Mouse (Mus musculus): ENCODE measurements around the gene Iqsec2. TPM values are rescaled to one million over a fixed set of nuclear protein-coding genes. Genes with fewer than 3 reads are reported as not detected.

Gene Iqsec2
- polyA plus RNA-seq, 1 experiment: 27.4 TPM

GRCm38 (mm10) chrX:152201737-152202421 is 57.8 kb downstream of the Iqsec2 start:
- no peak overlapping the region for H3K4me3 ChIP-seq (replicated peaks; ENCODE audit: extremely low read depth, low read depth, low read length)
- H3K4me1 ChIP-seq (ENCODE audit: control insufficient read depth, insufficient read depth, low read length): no peaks in the 10 kb centered on the region; the same call in none of the 2 replicates
- WGBS: 35% methylated on average over 4 of the region's 4 CpGs
- TF ChIP-seq CTCF (IDR thresholded peaks at IDR 0.05; ENCODE audit: insufficient read depth, low read length) (no peak), POLR2A (IDR thresholded peaks at IDR 0.05; ENCODE audit: borderline replicate concordance, extremely low read depth, low read depth, low read length) (no peak)
- no peak for DNase-seq

- Histone ChIP-seq H3K4me1 (ENCODE audit: control insufficient read depth, insufficient read depth, low read length) (no peaks in the 10 kb centered on the region; the same call in none of the 2 replicates), H3K4me3 (replicated peaks; ENCODE audit: extremely low read depth, low read depth, low read length) (no peak overlapping the region)
- no peak for DNase-seq
- TF ChIP-seq CTCF (IDR thresholded peaks at IDR 0.05; ENCODE audit: insufficient read depth, low read length) (no peak), POLR2A (IDR thresholded peaks at IDR 0.05; ENCODE audit: borderline replicate concordance, extremely low read depth, low read depth, low read length) (no peak)
- 52% methylated on average over 8 of the region's 8 CpGs for WGBS
Observed at GRCm38 (mm10) chrX:152202422-152203103, 58.5 kb downstream of the Iqsec2 start.

GRCm38 (mm10) chrX:152203247-152203646 is 59.2 kb downstream of the Iqsec2 start:
- no peak for DNase-seq
- 81% methylated on average over 4 of the region's 4 CpGs for WGBS
- no peak overlapping the region for H3K4me3 ChIP-seq (replicated peaks; ENCODE audit: extremely low read depth, low read depth, low read length)
- TF ChIP-seq CTCF (IDR thresholded peaks at IDR 0.05; ENCODE audit: insufficient read depth, low read length): no peak
- TF ChIP-seq POLR2A (IDR thresholded peaks at IDR 0.05; ENCODE audit: borderline replicate concordance, extremely low read depth, low read depth, low read length): no peak
- H3K4me1 ChIP-seq (ENCODE audit: control insufficient read depth, insufficient read depth, low read length): no peaks in the 10 kb centered on the region; the same call in 1 of the 2 replicates

- TF ChIP-seq CTCF (IDR thresholded peaks at IDR 0.05; ENCODE audit: insufficient read depth, low read length): no peak
- DNase-seq: no peak
- no peak overlapping the region for H3K4me3 ChIP-seq (replicated peaks; ENCODE audit: extremely low read depth, low read depth, low read length)
- 89% methylated on average over 1 of the region's 1 CpGs for WGBS
- no peaks in the 10 kb centered on the region; the same call in 1 of the 2 replicates for H3K4me1 ChIP-seq (ENCODE audit: control insufficient read depth, insufficient read depth, low read length)
Observed at GRCm38 (mm10) chrX:152205486-152205885, 61.4 kb downstream of the Iqsec2 start.

GRCm38 (mm10) chrX:152214703-152215102 is 70.6 kb downstream of the Iqsec2 start:
- 72% methylated on average over 1 of the region's 1 CpGs for WGBS
- Histone ChIP-seq H3K4me3 (replicated peaks; ENCODE audit: extremely low read depth, low read depth, low read length) (no peak overlapping the region), H3K4me1 (ENCODE audit: control insufficient read depth, insufficient read depth, low read length) (no peaks in the 10 kb centered on the region)
- TF ChIP-seq CTCF (IDR thresholded peaks at IDR 0.05; ENCODE audit: insufficient read depth, low read length) (no peak), POLR2A (IDR thresholded peaks at IDR 0.05; ENCODE audit: borderline replicate concordance, extremely low read depth, low read depth, low read length) (no peak)
- DNase-seq: no peak

- no peaks in the 10 kb centered on the region for H3K4me1 ChIP-seq (ENCODE audit: control insufficient read depth, insufficient read depth, low read length)
- TF ChIP-seq CTCF (IDR thresholded peaks at IDR 0.05; ENCODE audit: insufficient read depth, low read length) (no peak), POLR2A (IDR thresholded peaks at IDR 0.05; ENCODE audit: borderline replicate concordance, extremely low read depth, low read depth, low read length) (no peak)
- no peak overlapping the region for H3K4me3 ChIP-seq (replicated peaks; ENCODE audit: extremely low read depth, low read depth, low read length)
- 85% methylated on average over 2 of the region's 2 CpGs for WGBS
- no peak for DNase-seq
Observed at GRCm38 (mm10) chrX:152218529-152218928, 74.5 kb downstream of the Iqsec2 start.

- TF ChIP-seq POLR2A (IDR thresholded peaks at IDR 0.05; ENCODE audit: borderline replicate concordance, extremely low read depth, low read depth, low read length): no peak
- no peak for TF ChIP-seq CTCF (IDR thresholded peaks at IDR 0.05; ENCODE audit: insufficient read depth, low read length)
- Histone ChIP-seq H3K4me3 (replicated peaks; ENCODE audit: extremely low read depth, low read depth, low read length) (no peak overlapping the region), H3K4me1 (ENCODE audit: control insufficient read depth, insufficient read depth, low read length) (no peaks in the 10 kb centered on the region)
- no peak for DNase-seq
- WGBS: 71% methylated on average over 4 of the region's 4 CpGs
Observed at GRCm38 (mm10) chrX:152221721-152222120, 77.7 kb downstream of the Iqsec2 start.

- H3K4me3 ChIP-seq (replicated peaks; ENCODE audit: extremely low read depth, low read depth, low read length): no peak overlapping the region
- WGBS: 64% methylated on average over 9 of the region's 9 CpGs
- H3K4me1 ChIP-seq (ENCODE audit: control insufficient read depth, insufficient read depth, low read length): no peaks in the 10 kb centered on the region
- DNase-seq: no peak
- TF ChIP-seq CTCF (IDR thresholded peaks at IDR 0.05; ENCODE audit: insufficient read depth, low read length) (no peak), POLR2A (IDR thresholded peaks at IDR 0.05; ENCODE audit: borderline replicate concordance, extremely low read depth, low read depth, low read length) (no peak)
Observed at GRCm38 (mm10) chrX:152222226-152222625, 78.2 kb downstream of the Iqsec2 start.

- no peak for TF ChIP-seq POLR2A (IDR thresholded peaks at IDR 0.05; ENCODE audit: borderline replicate concordance, extremely low read depth, low read depth, low read length)
- TF ChIP-seq CTCF (IDR thresholded peaks at IDR 0.05; ENCODE audit: insufficient read depth, low read length): no peak
- no peak for DNase-seq
- WGBS: 77% methylated on average over 6 of the region's 6 CpGs
Observed at GRCm38 (mm10) chrX:152223313-152223712, 79.2 kb downstream of the Iqsec2 start.

GRCm38 (mm10) chrX:152224280-152224679 is 80.2 kb downstream of the Iqsec2 start:
- 73% methylated on average over 5 of the region's 5 CpGs for WGBS

More at GRCm38 (mm10) chrX:152223313-152223712, 79.2 kb downstream of the Iqsec2 start:
- Histone ChIP-seq H3K4me3 (replicated peaks; ENCODE audit: extremely low read depth, low read depth, low read length) (no peak overlapping the region), H3K4me1 (ENCODE audit: control insufficient read depth, insufficient read depth, low read length) (no peaks in the 10 kb centered on the region)

More at GRCm38 (mm10) chrX:152224280-152224679, 80.2 kb downstream of the Iqsec2 start:
- no peak for DNase-seq
- TF ChIP-seq CTCF (IDR thresholded peaks at IDR 0.05; ENCODE audit: insufficient read depth, low read length): no peak
- no peak for TF ChIP-seq POLR2A (IDR thresholded peaks at IDR 0.05; ENCODE audit: borderline replicate concordance, extremely low read depth, low read depth, low read length)
- Histone ChIP-seq H3K4me1 (ENCODE audit: control insufficient read depth, insufficient read depth, low read length) (no peaks in the 10 kb centered on the region), H3K4me3 (replicated peaks; ENCODE audit: extremely low read depth, low read depth, low read length) (no peak overlapping the region)

Measured in lung, adult 2 months (tissue).